Mouse (Mus musculus): ENCODE data around the gene Eml5. TPM values are rescaled to one million over a fixed set of nuclear protein-coding genes. Genes with fewer than 3 reads are reported as not detected.

Eml5 gene
- total RNA-seq, 2 experiments from 2014 or later = 3.2 to 3.4 TPM

GRCm38 (mm10) chr12:98736951-98737800 lies 164.1 kb downstream of the Eml5 start, which contains the start of gene Ptpn21:
Ptpn21 (minus strand) TSS chr12:98737405.
- DNase-seq = peak; percentile 81 to 84

Other genes starting within 250 kb of the Eml5 start
- 10 to 100 TPM; 25.6 to 30.3 TPM for gene Ptpn21, start 164.1 kb downstream of the Eml5 start, total RNA-seq (2021)
- gene Zc3h14, start 154.5 kb downstream of the Eml5 start, total RNA-seq (2021) = 10 to 100 TPM; 56.0 to 59.8 TPM
- 1 to 10 TPM; 5.1 to 6.5 TPM for gene Ttc8, start 19.1 kb upstream of the Eml5 start, total RNA-seq (2021)

All from heart, adult 18-20 months (tissue).